Mouse (Mus musculus): ENCODE measurements at regions not wholly inside any gene's neighbourhood (a gene's known extent, or its start where the extent isn't known, plus 50 kb on each side); places are given as distances from the start of the nearest gene placed in this dataset.

- DNase-seq (ENCODE audit: low spot score), result no peak
Observed at GRCm38 (mm10) chr12:25188556-25188955, 91.6 kb upstream of the Id2 start.

GRCm38 (mm10) chr12:25187216-25187615 lies 90.3 kb upstream of the Id2 start:
- DNase-seq (ENCODE audit: low spot score), result no peak

DNA sequence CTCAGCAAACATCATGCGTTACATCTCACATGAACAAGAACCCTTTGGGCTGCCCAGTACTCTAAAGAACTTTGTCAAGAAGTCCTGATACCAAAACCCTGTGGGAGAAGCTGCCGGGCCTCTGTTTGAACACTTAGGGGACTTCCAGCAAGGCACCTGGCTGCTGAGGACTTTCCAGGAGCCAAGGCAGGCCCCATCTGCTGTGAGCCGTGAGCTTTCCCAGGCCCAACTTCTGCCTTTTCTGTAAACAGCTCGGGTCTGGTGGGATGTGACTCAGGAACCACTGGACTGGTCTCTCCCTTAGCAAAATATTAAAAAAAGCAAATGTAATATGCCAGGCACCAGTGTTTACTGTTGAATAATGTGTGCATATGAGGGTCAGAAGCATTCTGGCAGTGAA lies 85.7 kb upstream of the Id2 start:
- DNase-seq (ENCODE audit: low spot score), result no peak

DNA sequence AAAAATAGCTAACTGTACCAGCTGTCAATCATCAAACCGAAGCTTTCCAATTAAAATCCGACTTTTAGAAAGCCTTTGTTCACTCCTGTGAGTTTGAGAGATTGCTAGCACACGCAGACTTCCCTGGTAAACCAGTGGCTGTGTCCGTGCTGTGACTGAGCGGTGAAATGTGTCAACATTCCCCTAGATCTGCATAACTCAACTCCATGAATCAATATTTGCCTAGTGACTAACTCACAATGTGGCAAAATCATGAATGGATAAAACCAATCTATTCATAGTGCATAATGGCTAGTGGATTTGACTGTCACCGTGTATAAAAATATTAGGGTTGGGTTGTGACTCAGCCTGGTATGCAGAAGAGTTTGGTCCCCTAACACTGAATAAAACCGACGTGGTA lies 84.4 kb upstream of the Id2 start:
- DNase-seq (ENCODE audit: low spot score), result peak; percentile 51

DNA sequence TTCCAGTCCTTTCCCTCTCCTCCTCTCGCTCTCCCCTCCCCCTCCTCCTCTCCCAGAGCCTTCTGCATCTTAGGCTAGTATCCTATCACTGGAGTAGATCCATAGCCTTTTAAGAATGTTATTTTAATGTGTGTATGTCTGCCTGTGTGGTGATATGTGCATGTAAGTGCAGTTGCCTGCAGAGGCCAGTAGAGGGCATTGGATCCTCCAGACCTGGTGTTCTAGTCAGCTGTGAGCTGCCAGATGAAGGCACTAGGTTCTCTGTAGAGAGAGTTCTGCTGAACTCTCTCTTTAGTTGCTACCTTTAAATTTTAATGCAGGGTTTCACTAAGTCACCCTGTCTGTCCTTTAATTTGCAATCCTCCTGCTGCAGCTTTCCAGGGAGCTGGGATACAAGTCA lies 83.9 kb upstream of the Id2 start:
- DNase-seq (ENCODE audit: low spot score), result no peak

DNA sequence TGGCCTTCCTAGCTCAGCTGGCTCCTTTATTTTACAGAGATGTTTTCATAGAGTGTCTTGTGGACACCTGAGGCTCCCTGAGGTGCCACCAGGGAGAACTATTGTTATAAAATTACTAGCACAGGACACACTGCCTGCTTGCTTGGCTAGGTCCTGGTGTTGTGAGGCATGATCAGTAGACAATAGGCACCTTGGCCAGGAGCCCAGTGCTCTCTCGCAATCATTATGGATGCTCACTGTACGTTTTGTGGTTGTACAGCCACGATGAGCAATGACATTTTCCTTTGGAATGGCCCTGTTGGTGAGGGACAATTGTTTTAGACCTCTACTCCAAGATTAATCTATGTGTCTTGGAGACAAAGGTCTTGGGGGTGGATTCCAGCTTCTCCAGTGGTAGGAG lies 83.3 kb upstream of the Id2 start:
- no peak for DNase-seq (ENCODE audit: low spot score)

DNA sequence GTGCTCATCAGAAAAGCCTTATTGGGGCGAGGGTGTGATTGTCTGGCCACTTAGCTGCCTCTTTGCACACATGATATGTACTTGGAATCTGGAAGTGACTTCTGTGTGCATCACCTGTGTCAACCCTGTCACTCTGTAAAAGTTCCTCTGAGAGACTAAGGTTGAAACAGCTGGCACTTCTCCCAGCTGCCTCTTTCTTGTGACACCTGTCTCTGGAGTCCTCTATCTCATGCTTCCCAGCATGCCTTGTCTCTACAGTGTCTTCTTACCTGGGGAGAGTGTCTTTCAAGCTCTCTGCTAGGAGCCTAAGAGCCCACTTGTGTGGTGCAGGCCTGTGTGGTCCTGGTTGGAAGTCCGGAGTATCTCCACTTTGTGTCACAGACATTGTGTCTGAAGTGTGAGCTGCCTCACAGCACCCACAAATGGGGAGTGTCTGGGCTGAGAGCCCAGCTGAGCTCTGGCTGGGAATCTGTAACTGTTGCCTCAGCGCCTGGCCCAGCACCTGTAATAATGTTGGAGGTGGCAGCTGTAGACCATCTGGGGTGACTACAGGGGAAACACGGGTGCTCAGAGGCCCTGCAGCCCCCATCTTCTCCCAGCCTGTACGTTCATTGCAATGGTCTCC lies 81.7 kb upstream of the Id2 start:
- DNase-seq (ENCODE audit: low spot score), result no peak

DNA sequence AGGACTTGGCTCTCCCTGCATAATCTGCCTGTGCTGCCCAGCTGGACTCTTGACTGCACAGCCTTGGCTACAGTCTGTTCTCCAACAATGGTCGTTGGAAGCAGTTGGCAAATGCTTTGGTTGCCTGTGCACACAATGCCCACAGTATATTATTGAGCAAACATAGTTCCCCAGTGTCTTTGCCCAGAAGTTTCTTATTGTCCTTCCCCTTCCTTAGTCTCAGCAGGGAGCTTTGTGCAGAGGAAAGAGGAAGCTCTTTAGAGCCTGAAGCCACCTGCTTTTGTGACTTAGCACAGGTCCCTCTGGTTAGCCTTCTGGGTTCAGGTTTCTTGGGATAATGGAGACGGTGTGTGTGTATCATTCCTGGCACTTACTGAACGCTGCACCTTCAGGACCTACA lies 80.9 kb upstream of the Id2 start:
- DNase-seq (ENCODE audit: low spot score), result no peak

DNA sequence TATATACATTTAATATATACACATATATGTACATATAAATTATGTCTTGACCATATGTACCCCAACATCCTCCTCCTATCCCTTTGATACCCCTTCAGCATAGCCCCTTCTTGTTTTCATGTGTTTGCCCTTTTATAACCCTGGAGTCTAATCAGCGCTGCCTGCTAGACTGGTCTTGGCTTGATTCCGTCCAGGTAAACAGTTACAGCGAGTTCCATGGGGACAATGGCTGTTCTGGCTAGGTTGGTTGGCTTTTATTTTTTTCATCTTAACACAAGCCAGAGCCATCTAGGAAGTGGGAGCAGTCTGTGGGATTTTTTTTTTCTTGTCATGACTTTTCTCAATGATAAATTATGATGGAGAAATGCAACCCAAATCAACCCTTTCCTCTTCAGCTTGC lies 79.6 kb upstream of the Id2 start:
- no peak for DNase-seq (ENCODE audit: low spot score)

GRCm38 (mm10) chr12:25173064-25173463 lies 76.1 kb upstream of the Id2 start:
- no peak for DNase-seq (ENCODE audit: low spot score)

DNA sequence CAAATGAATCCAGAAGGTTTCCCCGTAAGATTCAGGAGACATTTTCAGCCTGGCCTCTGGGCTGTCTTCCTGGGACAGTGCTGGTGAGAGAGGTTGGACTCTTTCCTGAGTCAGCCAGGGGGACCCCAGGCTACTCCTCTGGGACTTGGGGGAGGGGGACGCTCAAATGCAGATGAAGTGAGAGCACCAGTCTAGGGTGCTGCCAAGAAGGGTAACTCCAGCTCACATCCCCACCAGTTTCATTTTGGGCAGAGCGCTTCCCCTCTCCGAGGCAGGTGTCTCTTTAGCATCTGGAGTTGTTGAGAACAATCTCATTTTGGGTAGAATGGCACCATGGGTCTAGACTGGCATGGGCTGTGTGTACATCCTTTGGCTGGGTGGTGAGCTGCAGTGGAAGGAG lies 75.5 kb upstream of the Id2 start:
- no peak for DNase-seq (ENCODE audit: low spot score)

GRCm38 (mm10) chr12:25169611-25170010 lies 72.7 kb upstream of the Id2 start:
- DNase-seq (ENCODE audit: low spot score), result no peak

DNA sequence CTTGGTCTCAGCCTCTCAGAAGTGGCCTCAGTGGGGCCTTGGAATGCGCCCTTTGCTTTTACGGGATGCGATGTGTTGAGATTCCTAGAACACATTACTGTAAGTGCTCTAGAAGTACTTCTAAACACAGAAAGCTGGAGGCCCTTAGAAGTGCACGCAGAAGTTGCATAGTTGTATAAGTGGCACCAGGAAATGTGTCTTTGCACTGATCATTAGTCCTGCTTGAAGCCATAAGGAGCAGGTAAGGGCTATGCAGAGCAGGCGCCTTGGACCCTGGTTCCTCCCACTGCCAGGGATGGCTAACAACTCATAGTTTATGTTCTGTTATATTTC lies 71.2 kb upstream of the Id2 start:
- no peak for DNase-seq (ENCODE audit: low spot score)

GRCm38 (mm10) chr12:25167504-25168212 lies 70.7 kb upstream of the Id2 start:
- DNase-seq (ENCODE audit: low spot score), result no peak

- no peak for DNase-seq (ENCODE audit: low spot score)
Observed at GRCm38 (mm10) chr12:25166525-25166924, 69.6 kb upstream of the Id2 start.

DNA sequence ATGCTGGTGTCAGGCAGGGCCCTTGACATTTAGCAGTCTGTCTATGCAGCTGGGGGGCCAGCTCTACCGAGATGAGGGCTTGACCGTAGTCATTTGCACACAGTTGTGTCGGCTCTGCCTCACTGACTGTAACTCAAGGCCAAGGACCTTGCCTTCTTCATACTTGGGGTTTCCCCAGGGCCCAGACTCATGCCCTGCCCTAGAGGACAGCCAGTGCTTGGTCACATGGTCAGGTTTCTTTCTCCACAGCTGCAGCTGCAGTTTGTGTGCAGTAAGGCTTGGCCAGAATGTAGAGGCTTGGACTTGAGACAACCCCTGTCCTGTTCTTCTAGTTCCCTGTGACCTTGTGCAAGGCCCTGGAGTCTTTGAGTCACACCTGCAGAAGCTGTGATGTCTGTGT lies 68.7 kb upstream of the Id2 start:
- DNase-seq (ENCODE audit: low spot score), result no peak

- peak; percentile 32 for DNase-seq (ENCODE audit: low spot score)
Observed at GRCm38 (mm10) chr12:25164724-25165123, 67.8 kb upstream of the Id2 start.

GRCm38 (mm10) chr12:25163541-25163940 lies 66.6 kb upstream of the Id2 start:
- DNase-seq (ENCODE audit: low spot score), result peak; percentile 16

- DNase-seq (ENCODE audit: low spot score), result no peak
Observed at GRCm38 (mm10) chr12:25162843-25163242, 65.9 kb upstream of the Id2 start.

- DNase-seq (ENCODE audit: low spot score), result no peak
Observed at GRCm38 (mm10) chr12:25161939-25162338, 65.0 kb upstream of the Id2 start.

DNA sequence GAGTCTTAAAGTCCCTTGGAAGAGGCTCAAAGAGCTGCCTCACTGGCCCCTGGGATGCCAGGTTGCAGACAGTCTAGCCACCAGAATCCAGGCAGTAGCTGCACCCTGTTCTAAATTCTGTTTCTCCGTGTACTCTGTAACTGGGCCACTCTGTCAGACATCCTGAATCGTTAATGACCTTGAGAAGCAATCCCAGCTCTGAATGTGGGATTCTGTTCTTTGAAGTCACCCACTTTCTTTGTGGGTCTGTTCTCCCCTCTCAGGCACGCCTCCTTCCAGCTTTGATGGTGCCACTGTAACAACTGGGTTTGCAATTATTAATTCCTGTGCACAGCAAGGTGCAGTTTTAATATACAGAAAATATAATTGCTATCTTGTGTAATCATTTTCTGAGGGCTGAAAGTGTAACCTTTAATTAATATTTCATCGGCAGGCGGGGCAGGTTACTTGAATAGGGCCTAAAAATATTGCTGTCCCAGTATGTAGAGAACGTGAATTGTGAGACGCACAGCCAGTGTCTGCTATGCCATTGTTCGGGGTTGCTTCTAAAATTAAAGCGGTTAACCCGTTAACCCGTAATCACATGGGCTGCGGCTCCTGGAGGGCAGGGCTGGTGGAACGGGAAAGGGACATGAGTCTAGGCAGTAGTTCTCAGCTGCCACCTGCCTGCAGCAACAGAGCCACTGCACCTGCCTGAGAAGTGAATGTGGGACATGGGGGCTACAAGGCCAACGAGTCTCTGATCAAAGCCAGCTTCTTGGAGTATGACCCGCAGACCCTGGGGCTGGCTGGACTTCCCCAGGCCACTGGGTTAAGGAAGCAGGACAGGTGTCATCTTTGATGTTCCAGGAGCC lies 64.3 kb upstream of the Id2 start:
- no peak for DNase-seq (ENCODE audit: low spot score)

DNA sequence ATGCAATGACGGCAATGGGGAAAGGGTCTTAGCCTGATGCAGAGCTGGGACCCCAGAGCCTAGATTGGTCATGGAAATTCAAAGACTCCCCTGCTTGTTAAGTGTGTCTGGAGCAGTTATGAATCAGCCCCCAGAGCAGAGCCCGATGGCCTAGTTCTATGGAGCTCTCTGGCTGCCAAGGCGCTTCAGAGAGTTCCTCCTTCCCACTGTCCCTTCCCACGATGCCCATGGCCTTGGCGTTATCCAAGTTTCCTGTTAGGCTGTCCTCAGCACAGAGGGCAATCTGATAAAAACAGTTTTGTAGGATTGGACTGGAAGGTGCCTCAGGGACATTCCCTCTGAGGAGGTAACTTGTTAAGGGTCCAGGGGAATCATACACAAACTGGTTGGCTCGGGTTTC lies 62.2 kb upstream of the Id2 start:
- DNase-seq (ENCODE audit: low spot score), result no peak

- no peak for DNase-seq (ENCODE audit: low spot score)
Observed at GRCm38 (mm10) chr12:25157238-25157637, 60.3 kb upstream of the Id2 start.

Measured in lung, postnatal 25 days (tissue).